Mouse (Mus musculus): Measurements from ENCODE around the gene Hdac7.

Hdac7 gene

GRCm38 (mm10) chr15:97793386-97794153, 50.7 kb downstream of the Hdac7 start:
- DNase-seq (ENCODE audit: extremely low read depth, insufficient read length, low spot score), result no peak

DNA sequence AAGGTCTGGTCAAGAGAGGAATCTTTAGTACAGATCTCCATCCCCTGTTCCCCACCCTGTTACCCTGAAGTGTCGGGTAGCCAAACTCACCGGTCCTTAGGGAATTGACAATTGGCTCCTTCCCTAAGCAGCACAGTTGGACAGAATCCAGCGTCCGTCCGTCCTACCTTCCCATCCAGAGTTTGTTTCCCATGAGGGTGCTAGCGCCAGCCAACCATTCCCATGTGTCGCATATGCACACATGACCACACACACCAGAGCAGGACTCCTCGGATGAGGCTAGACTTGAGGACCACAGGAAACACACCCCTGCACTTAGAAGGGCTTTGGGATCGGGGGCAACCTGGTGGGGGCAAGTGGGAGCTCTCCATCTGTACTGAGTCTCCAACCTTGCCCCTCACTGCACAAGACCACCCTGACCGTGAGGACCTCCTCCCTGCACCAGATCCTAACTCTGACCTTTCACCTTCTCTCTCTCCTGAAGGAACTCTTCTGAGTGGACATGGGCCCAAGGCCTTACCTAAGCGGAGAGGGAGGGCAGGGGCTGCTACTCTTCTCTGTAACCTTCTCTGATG, 53.1 kb downstream of the Hdac7 start:
- no peak for DNase-seq (ENCODE audit: extremely low read depth, insufficient read length, low spot score)

DNA sequence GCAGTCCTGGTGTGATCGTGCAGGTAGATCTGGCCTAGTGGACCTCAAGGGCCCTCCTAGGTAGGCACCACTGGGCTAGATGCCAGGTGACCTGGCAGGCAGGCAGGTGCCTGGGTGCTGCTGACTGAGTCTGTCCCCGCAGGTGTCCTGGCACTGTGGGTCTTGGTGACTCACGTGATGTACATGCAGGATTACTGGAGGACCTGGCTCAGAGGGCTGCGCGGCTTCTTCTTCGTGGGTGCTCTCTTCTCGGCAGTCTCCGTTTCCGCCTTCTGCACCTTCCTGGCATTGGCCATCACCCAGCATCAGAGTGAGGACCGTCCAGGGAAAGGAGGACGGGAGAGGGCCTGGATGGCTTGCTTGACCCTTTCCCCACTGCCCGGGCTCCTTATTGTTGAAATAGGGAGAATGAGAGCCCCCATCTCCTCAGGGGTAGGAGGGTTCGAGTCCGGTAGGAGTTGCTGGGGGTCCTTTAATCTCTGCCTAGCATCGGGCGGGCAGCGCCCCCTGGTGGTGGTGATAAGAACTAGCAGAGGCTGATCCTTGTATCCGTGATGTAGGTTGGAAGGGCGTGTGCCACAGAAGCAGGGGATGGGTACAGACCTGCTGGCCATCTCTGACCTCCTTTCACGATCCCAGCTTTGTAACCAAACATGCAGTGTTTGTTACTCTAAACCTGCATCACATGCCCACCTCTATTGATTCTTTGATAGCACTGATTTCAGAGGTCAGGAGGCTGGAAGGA, 54.4 kb downstream of the Hdac7 start:
- peak; percentile 54 for DNase-seq (ENCODE audit: extremely low read depth, insufficient read length, low spot score)

DNA sequence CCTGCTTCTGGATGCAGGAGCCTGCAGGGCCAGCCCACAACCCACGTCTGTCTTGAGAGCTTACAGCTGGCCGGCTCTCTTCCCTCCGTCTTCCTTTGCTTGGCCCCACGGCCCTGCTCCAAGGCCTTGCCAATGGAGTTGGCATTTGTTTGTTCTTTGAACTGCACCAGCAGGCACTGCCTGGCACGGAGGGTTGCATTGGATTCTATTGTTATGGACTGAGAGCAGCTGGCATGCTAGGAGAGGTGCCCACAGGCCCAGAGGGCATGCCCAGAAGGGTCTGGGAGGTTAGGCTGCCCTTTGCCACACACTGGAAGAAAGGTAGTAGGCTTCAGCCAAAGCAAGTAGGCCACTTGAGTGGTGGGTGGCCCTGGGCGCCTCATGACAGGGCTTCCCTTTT, 55.5 kb downstream of the Hdac7 start:
- DNase-seq (ENCODE audit: extremely low read depth, insufficient read length, low spot score), result peak; percentile 44

DNA sequence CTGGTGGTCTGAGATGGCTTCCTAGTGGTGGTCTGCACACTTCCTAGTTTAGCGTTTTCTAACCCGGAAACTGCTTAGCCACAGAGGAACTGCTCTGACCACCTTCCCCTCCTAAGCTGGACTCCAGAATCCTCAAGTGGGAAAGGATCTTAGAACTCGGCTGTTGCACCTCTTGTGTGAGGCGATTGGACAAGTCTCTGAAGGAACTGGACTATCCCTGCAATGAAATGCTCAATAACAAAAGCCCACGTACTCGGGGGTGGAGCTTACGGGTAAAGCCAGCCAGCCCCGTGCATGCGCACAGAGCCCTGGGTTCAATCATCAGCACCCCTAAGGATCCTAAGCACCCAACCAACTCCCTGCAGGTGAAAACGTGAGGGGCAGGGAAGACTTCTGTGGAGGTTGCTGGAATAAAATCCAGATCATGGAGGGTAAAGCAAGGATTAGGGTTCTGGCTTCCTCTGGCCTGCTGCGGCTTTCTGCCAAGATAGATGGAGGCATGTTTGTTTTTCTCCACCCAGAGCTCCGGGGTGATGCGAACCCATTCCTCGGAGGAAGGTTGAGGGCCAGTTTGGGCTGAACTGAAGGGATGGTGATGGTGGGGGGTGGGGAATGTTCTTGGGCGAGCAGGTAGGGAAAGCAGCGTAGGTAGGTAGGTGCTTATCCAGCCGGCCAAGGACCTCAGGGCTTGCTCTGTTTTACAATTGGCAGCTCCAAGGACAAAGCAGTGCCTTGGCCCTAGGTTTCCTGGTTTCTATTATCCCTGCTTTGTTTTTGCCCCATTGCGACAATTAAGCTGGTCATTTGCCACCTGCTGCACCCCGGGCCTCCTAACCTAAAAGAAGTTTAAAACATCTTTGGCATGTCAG, 56.3 kb downstream of the Hdac7 start:
- no peak for DNase-seq (ENCODE audit: extremely low read depth, insufficient read length, low spot score)

- DNase-seq (ENCODE audit: extremely low read depth, insufficient read length, low spot score), result no peak
Observed at GRCm38 (mm10) chr15:97787148-97787798, 57.0 kb downstream of the Hdac7 start.

GRCm38 (mm10) chr15:97786412-97787112, 57.7 kb downstream of the Hdac7 start:
- DNase-seq (ENCODE audit: extremely low read depth, insufficient read length, low spot score), result peak; percentile 87

GRCm38 (mm10) chr15:97785731-97786411, 58.4 kb downstream of the Hdac7 start:
- DNase-seq (ENCODE audit: extremely low read depth, insufficient read length, low spot score), result peak; percentile 71

- peak; percentile 71 for DNase-seq (ENCODE audit: extremely low read depth, insufficient read length, low spot score)
Observed at GRCm38 (mm10) chr15:97784561-97785161, 59.6 kb downstream of the Hdac7 start.

- peak; percentile 90 for DNase-seq (ENCODE audit: extremely low read depth, insufficient read length, low spot score)
Observed at GRCm38 (mm10) chr15:97784092-97784559, 60.2 kb downstream of the Hdac7 start.

GRCm38 (mm10) chr15:97782749-97783105, 61.6 kb downstream of the Hdac7 start:
- peak; percentile 51 for DNase-seq (ENCODE audit: extremely low read depth, insufficient read length, low spot score)

- DNase-seq (ENCODE audit: extremely low read depth, insufficient read length, low spot score), result no peak
Observed at GRCm38 (mm10) chr15:97781961-97782748, 62.1 kb downstream of the Hdac7 start.

GRCm38 (mm10) chr15:97780611-97781031, 63.7 kb downstream of the Hdac7 start:
- DNase-seq (ENCODE audit: extremely low read depth, insufficient read length, low spot score), result no peak

GRCm38 (mm10) chr15:97779576-97779975, 64.7 kb downstream of the Hdac7 start:
- DNase-seq (ENCODE audit: extremely low read depth, insufficient read length, low spot score), result no peak

- DNase-seq (ENCODE audit: extremely low read depth, insufficient read length, low spot score), result no peak
Observed at GRCm38 (mm10) chr15:97778311-97779098, 65.8 kb downstream of the Hdac7 start, which contains the start of gene Slc48a1. Gene Slc48a1 (plus strand): TSS chr15:97778520.

- no peak for DNase-seq (ENCODE audit: extremely low read depth, insufficient read length, low spot score)
Observed at GRCm38 (mm10) chr15:97776919-97777318, 67.4 kb downstream of the Hdac7 start.

DNA sequence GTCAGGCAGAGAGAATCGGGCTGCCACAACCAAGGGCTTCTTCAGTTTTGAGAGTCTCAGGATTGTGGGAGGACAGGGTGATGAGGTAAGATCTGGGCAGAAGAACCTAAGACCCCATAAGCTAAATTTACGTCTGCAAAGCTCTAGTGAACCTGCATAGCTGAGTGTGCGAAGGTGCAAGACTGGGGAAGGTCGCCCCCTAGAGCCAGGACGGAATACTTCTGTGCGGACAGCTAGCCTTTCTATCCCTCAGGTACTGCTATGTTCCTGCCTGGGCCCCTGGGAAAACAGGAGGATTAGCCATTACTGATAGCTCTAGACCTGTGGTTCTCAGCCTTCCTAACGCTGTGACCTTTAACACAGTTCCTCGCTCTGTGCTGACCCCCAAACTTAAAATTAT, 67.8 kb downstream of the Hdac7 start:
- DNase-seq (ENCODE audit: extremely low read depth, insufficient read length, low spot score), result no peak

All from 3134 (cell line).